Mouse (Mus musculus): ENCODE data around the gene Gm43552. TPM values are rescaled to one million over a fixed set of nuclear protein-coding genes. Genes with fewer than 3 reads are reported as not detected.
A peak's percentile ranks its signal among the peaks of the same experiment; 100 is the strongest.
"Not testable (repeated sequence)": the region's sequence is repeated elsewhere in the genome, so short reads cannot be mapped to it uniquely, and the experiment has no call there.

Gene Gm43552
- not detected in 2 replicates for polyA plus RNA-seq (2016; fragmentation: Nextera tagmentation; extraction: Ambion mirVana)

DNA sequence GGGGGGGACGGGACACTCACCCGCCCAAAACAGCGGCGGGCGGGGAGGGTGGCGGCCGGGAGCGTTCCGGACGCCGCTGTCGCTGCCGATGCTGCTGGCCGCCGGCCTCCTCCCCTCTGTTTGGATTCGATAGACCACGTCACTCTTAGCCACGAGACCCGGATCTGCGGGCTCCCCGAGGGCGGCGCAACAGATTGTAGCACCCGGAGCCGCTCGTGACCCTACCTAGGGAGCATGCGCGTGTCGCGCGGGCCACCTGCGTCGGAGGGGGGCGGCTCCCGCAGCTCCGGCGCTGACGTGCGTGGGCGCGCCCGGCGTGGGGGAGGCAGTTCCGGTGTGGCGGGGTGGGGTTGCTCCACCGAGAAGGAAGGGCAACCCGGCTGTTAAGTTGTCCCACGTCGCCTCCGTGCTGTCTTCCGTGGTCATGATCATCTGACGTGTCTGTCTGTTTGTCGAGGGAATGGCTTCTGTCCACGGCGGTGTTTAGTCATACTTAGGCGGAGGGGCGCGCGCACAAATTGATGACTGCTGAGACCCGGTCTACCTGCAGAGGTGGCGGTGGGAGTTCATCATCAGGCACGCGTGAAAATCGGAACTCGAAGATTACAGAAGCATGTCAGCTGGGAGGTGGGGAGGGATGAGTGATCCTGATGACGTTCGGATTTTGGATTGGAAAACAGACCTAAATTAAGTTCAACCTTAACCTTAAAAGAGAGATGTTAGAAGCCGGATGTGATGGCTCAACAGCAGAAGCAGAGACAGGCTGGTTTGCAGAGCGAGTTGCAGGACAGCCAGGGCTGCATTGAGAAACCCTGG lies at the start of gene Gm43552:
Gene Gm43552, minus strand, starts transcription at position 118 of the 816 bp plus-strand sequence.
- DNase-seq (ENCODE audit: low spot score): peak; percentile 90

DNA sequence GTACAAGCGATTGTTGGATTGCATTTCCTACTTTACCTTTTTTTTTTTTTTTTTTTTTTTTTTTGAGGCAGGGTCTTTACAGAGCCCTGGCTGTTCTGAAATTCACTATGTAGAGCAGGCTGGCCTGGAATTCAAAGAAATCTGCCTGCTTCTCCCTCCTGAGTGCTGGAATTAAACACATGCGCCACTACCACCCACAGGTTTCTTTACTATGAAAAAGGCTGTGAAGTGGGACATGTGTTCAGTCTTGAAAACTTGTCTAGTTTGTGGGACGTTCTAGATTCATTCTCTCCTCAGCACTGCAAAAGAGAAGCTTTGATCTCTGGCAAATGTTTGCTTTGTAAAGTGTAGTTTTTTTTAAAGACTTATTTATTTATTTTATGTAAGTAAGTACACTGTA lies 49.3 kb upstream of the Gm43552 start:
- WGBS: 93% methylated on average over 3 of the region's 3 CpGs

More for the DNA sequence above, at the start of gene Gm43552:
- H3K9me3 ChIP-seq (replicated peaks): no peaks in the 10 kb centered on the region
- H3K36me3 ChIP-seq: 0 out of 2 replicates have a peak, but pooled peaks cover 4% of the 10 kb centered on the region
- H3K4me1 ChIP-seq: peaks cover 14% of the 10 kb centered on the region
- H3K27me3 ChIP-seq (ENCODE audit: low read depth, poor library complexity, severe bottlenecking): peaks cover 20% of the 10 kb centered on the region; the same call in 1 of the 2 replicates
- WGBS: under 1% methylated on average over 69 of the region's 69 CpGs
- H3K4me3 ChIP-seq: peak within 1 kb of the TSS; percentile 94
- H3K27ac ChIP-seq (replicated peaks): peak within 1 kb of the TSS; percentile 95

DNA sequence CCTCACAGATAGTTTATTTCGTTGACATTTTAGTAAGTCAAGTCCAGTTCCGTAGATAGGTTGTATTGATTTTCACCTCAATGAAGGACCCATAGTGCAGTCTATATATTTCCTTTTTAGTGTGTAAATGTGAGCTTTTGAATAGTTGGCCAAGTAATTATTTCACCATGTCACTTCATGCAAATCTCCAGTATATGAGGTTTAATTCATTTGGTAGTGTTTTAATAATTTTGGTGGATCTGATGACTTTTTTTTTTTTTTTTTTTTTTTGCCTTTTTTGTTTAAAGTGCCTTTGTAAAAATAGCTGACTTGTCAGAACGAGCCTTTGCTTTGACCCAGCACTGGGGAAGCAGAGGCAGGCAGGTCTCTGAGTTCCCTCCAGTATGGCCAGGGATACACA lies 47.2 kb upstream of the Gm43552 start:
- Histone ChIP-seq H3K4me3 (no peak overlapping the region), H3K27ac (replicated peaks) (no peak overlapping the region), H3K9me3 (replicated peaks) (no peaks in the 10 kb centered on the region), H3K36me3 (peaks cover 23% of the 10 kb centered on the region), H3K27me3 (ENCODE audit: low read depth, poor library complexity, severe bottlenecking) (no peaks in the 10 kb centered on the region), H3K4me1 (peaks cover 20% of the 10 kb centered on the region)
- 96% methylated on average over 3 of the region's 3 CpGs for WGBS
- DNase-seq (ENCODE audit: low spot score): no peak

More for the DNA sequence above, 49.3 kb upstream of the Gm43552 start:
- H3K4me3 ChIP-seq: no peak overlapping the region
- no peak for DNase-seq (ENCODE audit: low spot score)
- H3K36me3 ChIP-seq: peaks cover 39% of the 10 kb centered on the region
- no peak overlapping the region for H3K27ac ChIP-seq (replicated peaks)
- H3K4me1 ChIP-seq: peaks cover 13% of the 10 kb centered on the region
- H3K9me3 ChIP-seq (replicated peaks): no peaks in the 10 kb centered on the region
- H3K27me3 ChIP-seq (ENCODE audit: low read depth, poor library complexity, severe bottlenecking): no peaks in the 10 kb centered on the region

DNA sequence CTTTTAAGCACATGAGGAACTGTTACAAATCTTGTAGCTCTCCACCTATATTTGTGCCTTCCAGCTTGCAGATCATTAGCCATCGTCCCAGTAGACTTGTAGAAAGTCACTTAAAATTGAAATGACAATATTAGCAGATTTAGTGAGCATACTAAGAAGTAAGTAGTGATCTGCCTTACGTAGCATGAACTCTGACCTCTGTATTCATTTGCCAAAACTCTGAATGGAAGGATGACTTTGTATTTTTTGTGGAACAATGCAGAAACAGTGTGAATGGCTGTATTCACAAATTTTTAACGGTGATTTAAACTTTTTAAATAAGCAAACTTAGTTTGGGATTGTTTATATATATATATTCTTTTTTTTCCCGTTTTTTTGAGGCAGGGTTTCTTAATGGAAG lies 46.2 kb upstream of the Gm43552 start:
- Histone ChIP-seq H3K4me3 (peak overlapping the region; percentile 88), H3K9me3 (replicated peaks) (no peaks in the 10 kb centered on the region), H3K27me3 (ENCODE audit: low read depth, poor library complexity, severe bottlenecking) (no peaks in the 10 kb centered on the region), H3K36me3 (peaks cover 23% of the 10 kb centered on the region), H3K4me1 (peaks cover 20% of the 10 kb centered on the region), H3K27ac (replicated peaks) (no peak overlapping the region)
- 35% methylated on average over 4 of the region's 4 CpGs for WGBS
- DNase-seq (ENCODE audit: low spot score): no peak

DNA sequence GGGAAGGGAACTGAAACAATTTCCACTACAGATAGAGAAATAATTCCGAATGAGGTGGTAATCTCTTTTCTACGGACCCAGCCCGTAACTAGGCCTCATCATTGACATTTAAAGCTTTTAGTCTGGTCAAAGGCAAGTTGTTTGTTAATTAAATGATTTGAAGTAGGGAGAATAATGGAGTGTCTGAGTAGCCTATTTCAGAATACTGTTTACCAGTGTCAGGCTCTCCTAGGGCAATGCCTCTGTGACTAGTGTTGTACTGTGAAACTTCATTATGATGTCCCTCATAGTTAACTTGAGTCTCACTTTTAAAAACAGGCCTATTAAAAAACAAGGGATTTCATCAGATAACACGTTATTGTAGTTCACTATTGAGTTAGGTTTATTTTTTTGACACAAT lies 45.5 kb upstream of the Gm43552 start:
- WGBS: 2% methylated on average over 4 of the region's 4 CpGs

DNA sequence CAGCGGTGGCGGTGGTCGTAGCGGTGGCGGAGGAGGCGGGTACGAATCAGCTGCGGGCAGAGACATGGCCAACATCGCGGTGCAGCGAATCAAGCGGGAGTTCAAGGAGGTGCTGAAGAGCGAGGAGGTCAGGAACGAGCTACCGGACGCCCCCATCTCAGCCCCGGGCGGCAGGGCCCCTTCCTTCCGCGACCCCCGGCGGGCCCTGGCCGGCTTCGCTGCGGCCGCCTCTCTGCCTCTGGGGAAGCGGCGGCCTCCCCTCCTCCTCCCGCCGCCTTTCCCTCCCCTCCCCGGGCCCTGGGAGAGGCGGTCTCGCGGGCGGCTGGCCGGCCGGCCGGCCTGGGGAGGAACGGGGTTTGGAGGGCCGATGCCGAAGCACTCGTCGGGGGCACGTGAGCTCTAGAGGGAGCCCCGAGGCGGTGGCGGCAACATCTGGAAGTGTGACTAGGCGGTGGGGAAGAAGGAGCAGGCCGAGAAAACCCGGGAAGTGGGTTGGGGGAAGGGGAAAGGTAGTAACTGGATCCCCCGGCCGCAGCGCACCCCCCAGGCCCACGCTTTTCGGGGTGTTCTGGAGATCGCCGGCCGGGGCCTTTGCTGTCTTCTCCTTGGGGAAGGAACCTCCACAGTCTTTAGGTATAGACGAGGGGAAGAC lies 44.9 kb upstream of the Gm43552 start:
- WGBS: under 1% methylated on average over 57 of the region's 59 CpGs
- peak overlapping the region; percentile 88 for H3K4me3 ChIP-seq
- peak; percentile 80 for DNase-seq (ENCODE audit: low spot score)

More for the DNA sequence above, 45.5 kb upstream of the Gm43552 start:
- Histone ChIP-seq H3K4me1 (peaks cover 20% of the 10 kb centered on the region), H3K27me3 (ENCODE audit: low read depth, poor library complexity, severe bottlenecking) (no peaks in the 10 kb centered on the region), H3K9me3 (replicated peaks) (no peaks in the 10 kb centered on the region), H3K4me3 (peak overlapping the region; percentile 88), H3K27ac (replicated peaks) (peak overlapping the region; percentile 98), H3K36me3 (peaks cover 18% of the 10 kb centered on the region)
- no peak for DNase-seq (ENCODE audit: low spot score)

DNA sequence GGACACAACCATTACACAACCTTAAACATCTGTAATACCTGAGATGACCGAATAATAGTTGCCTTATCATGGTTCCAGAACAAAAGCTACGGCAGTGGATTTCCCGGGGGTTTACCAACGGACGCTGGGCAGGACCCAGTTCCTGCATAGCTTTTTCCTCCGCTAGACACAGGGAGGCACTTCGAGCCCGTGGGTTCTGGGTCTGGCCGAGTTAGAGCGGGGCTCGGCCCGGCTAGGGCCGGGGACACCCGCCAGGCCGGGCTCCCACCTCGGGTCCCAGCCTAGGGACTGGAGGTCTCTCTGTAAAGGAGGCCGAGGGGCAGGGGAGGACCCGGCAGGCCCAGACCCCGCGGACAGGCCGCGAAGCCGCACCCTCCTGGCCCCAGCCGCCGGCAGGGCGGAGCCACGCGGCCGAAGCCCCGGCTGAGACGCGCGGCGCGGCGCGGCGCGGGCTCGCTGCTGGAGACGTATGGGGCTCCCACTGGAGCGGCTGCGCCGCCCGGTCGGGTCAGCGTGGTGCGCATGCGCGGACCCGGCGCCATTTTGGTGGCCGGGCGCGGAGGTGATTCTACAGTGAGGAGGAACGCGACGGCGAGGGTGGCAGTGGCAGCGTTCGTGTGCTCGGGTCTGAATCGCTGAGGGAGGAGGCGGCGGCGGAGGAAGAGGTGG lies 44.3 kb upstream of the Gm43552 start, which contains the start of the genes Smim14 and Ube2k:
Gene Smim14, minus strand, starts transcription at position 434 of the 669 bp plus-strand sequence.
Gene Ube2k, plus strand, starts transcription at position 483 of the 669 bp plus-strand sequence.
- Histone ChIP-seq H3K9me3 (replicated peaks) (no peaks in the 10 kb centered on the region), H3K36me3 (peaks cover 11% of the 10 kb centered on the region), H3K4me1 (peaks cover 20% of the 10 kb centered on the region), H3K27me3 (ENCODE audit: low read depth, poor library complexity, severe bottlenecking) (no peaks in the 10 kb centered on the region), H3K4me3 (peak within 1 kb of the TSS; percentile 88), H3K27ac (replicated peaks) (peak within 1 kb of the TSS; percentile 98)
- DNase-seq (ENCODE audit: low spot score): peak; percentile 96
- under 1% methylated on average over 66 of the region's 66 CpGs for WGBS

More for the DNA sequence above, 44.9 kb upstream of the Gm43552 start:
- Histone ChIP-seq H3K27ac (replicated peaks) (peak overlapping the region; percentile 98), H3K4me1 (peaks cover 20% of the 10 kb centered on the region), H3K36me3 (peaks cover 18% of the 10 kb centered on the region), H3K9me3 (replicated peaks) (no peaks in the 10 kb centered on the region), H3K27me3 (ENCODE audit: low read depth, poor library complexity, severe bottlenecking) (no peaks in the 10 kb centered on the region)

DNA sequence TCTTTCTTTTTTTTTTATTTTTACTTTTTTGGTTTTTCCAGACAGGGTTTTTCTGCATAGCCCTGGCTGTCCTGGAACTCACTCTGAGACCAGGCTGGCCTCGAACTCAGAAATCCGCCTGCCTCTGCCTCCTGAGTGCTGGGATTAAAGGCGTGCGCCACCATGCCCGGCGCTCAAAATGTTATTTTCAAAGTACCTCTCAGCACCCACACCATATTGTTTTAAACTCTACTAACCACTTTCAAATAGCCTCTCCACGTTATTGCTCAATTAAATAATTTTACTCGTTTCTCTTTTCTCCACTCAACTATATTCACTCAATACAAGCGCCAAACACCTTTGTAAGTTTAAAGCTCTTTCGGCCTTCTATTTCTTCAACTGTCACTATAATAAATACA lies 43.4 kb upstream of the Gm43552 start:
- H3K9me3 ChIP-seq (replicated peaks); H3K36me3 ChIP-seq; H3K27me3 ChIP-seq (ENCODE audit: low read depth, poor library complexity, severe bottlenecking); DNase-seq (ENCODE audit: low spot score): not testable (repeated sequence)
- 90% methylated on average over 10 of the region's 10 CpGs for WGBS
- Histone ChIP-seq H3K4me1 (peaks cover 20% of the 10 kb centered on the region), H3K4me3 (peak overlapping the region; percentile 88), H3K27ac (replicated peaks) (peak overlapping the region; percentile 98)

DNA sequence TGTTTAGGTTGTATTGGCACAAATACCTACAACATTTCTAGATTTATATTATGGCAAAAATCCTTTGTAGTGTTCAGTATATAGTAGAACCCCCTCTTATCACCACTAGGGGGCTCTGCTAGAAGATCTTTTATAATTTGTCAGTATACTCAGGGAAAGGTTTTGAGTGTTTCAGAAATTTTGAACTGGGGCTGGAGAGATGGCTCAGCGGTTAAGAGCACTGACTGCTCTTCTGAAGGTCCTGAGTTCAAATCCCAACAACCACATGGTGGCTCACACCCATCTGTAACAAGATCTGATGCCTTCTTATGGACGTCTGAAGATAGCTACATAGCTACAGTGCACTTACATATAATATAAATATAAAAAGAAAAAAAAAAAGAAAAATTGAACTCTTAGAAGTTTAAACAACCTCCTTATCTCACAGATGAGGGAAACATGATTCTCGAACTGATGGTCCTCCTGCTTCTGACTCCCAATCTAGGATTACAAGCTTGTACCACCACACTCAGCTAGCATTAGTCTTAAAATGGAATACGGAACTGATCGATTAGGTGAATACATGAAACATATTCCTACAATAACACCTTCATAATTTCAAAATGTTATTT lies 42.9 kb upstream of the Gm43552 start:
- Histone ChIP-seq H3K4me1 (peaks cover 20% of the 10 kb centered on the region), H3K27ac (replicated peaks) (no peak overlapping the region), H3K27me3 (ENCODE audit: low read depth, poor library complexity, severe bottlenecking) (no peaks in the 10 kb centered on the region), H3K4me3 (no peak overlapping the region), H3K36me3 (peaks cover 4% of the 10 kb centered on the region; the same call in 1 of the 2 replicates), H3K9me3 (replicated peaks) (no peaks in the 10 kb centered on the region)
- DNase-seq (ENCODE audit: low spot score): no peak
- 78% methylated on average over 5 of the region's 5 CpGs for WGBS

DNA sequence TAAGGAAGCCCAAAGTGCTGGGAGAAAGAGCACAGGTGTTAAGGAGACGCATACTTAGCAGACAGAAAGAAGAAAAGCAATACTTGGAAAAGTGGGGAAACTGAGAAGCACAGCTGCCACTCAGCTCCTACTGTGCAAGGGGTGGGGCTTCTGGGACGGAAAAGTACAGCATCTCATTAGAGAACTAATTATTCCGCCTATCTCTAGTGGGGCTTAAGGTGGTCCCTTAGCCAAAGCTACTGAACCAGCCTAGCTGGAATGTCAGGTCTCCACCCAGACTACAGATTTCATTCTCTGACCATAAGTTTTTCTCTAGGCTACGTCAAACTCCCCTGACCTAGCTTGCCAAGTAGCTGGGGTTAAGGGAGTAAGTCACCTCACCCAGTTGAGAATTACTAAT lies 41.9 kb upstream of the Gm43552 start:
- no peak for DNase-seq (ENCODE audit: low spot score)
- Histone ChIP-seq H3K4me3 (no peak overlapping the region), H3K36me3 (no peaks in the 10 kb centered on the region; the same call in 1 of the 2 replicates), H3K27me3 (ENCODE audit: low read depth, poor library complexity, severe bottlenecking) (0 out of 2 replicates have a peak, but pooled peaks cover 2% of the 10 kb centered on the region), H3K4me1 (peaks cover 20% of the 10 kb centered on the region), H3K27ac (replicated peaks) (no peak overlapping the region), H3K9me3 (replicated peaks) (no peaks in the 10 kb centered on the region)
- 72% methylated on average over 4 of the region's 4 CpGs for WGBS

DNA sequence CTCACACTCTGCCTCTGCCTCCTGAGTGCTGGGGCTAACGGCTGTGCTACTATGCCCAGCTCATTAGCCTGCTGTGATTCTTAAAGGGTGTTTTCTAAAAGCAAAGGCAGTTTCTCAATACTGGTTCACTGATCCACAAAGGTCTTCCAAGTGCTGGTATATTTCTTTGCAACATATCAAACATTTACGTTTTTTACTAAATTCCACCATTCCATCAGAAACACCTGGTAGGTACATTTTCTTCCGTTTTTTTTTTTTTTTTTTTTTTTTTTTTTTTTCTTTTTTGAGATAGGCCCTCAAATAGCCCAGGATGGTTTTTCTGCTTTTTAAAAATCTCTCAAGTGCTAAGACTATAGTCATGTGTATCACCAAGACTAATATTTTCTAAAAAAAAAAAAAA lies 38.6 kb upstream of the Gm43552 start:
- no peak for DNase-seq (ENCODE audit: low spot score)
- Histone ChIP-seq H3K27ac (replicated peaks) (no peak overlapping the region), H3K27me3 (ENCODE audit: low read depth, poor library complexity, severe bottlenecking) (peaks cover 20% of the 10 kb centered on the region), H3K4me3 (no peak overlapping the region), H3K9me3 (replicated peaks) (no peaks in the 10 kb centered on the region), H3K36me3 (no peaks in the 10 kb centered on the region; the same call in 1 of the 2 replicates), H3K4me1 (peaks cover 11% of the 10 kb centered on the region)
- 69% methylated on average over 3 of the region's 3 CpGs for WGBS
